Mouse (Mus musculus) limb, embryonic 11.5 days (tissue): ENCODE data around the gene Hsd17b3. TPM values are rescaled to one million over a fixed set of nuclear protein-coding genes. Genes with fewer than 3 reads are reported as not detected.

Source experiments
- ATAC-seq: fragments of 200-750 bp; cut with Nextera tagmentation; 2 replicates; pipeline ENCODE4 v1.8.0; 2017; ENCODE audit warnings: low read depth; ENCODE audit not compliant: insufficient number of reproducible peaks, low FRiP score, low TSS enrichment
- DNase-seq: peaks from one replicate; pipeline ENCODE4 v3.0.0-alpha.2; 2015; ENCODE audit warnings: low spot score
- H3K27ac ChIP-seq: fragments of 300-500 bp; sonication (generic); replicated peaks from 2 replicates; pipeline ENCODE4 v1.5.1; 2014; ENCODE audit warnings: low read depth, mild to moderate bottlenecking, low read length
- H3K27me3 ChIP-seq: fragments of 300-500 bp; sonication (generic); 2 replicates; pipeline ENCODE4 v1.6.1; 2014; ENCODE audit warnings: mild to moderate bottlenecking, low read length, mixed read lengths; ENCODE audit not compliant: control insufficient read depth, insufficient read depth
- H3K36me3 ChIP-seq: fragments of 300-500 bp; sonication (generic); 2 replicates; pipeline ENCODE4 v1.6.1; 2014; ENCODE audit warnings: mild to moderate bottlenecking, low read length, moderate library complexity, mixed read lengths; ENCODE audit not compliant: control insufficient read depth, insufficient read depth
- H3K4me1 ChIP-seq: fragments of 300-500 bp; sonication (generic); 2 replicates; pipeline ENCODE4 v1.6.1; 2014; ENCODE audit warnings: low read length, mixed read lengths; ENCODE audit not compliant: control insufficient read depth, insufficient read depth
- H3K4me2 ChIP-seq: fragments of 300-500 bp; sonication (generic); 2 replicates; pipeline ENCODE4 v1.6.1; 2014; ENCODE audit warnings: low read depth, mild to moderate bottlenecking, moderate library complexity; ENCODE audit not compliant: severe bottlenecking
- H3K4me3 ChIP-seq: fragments of 300-500 bp; sonication (generic); 2 replicates; pipeline ENCODE4 v1.5.1; 2014; ENCODE audit warnings: low read depth, low read length
- H3K9ac ChIP-seq: fragments of 300-500 bp; sonication (generic); 2 replicates; pipeline ENCODE4 v1.6.1; 2014; ENCODE audit warnings: mild to moderate bottlenecking, low read length
- H3K9me3 ChIP-seq: fragments of 300-500 bp; sonication (generic); 2 replicates; pipeline ENCODE4 v1.6.1; 2016; ENCODE audit warnings: low read length; ENCODE audit not compliant: control insufficient read depth
- WGBS: fragments of 180-500 bp; shearing (Covaris S2); extraction: QIAGEN DNeasy Blood & Tissue Kit; methylation state at CpG from one replicate; pipeline ENCODE4 v1.1.7; 2014; 5-methylcytosine and 5-hydroxymethylcytosine counted together
- polyA plus RNA-seq: library from polyadenylated mRNA; unstranded; fragments of >200 nt; fragmentation: Nextera tagmentation; extraction: Ambion mirVana; gene quantifications from 2 replicates; pipeline ENCODE4 v1.2.1, GENCODE M21; 2014

Gene Hsd17b3
- polyA plus RNA-seq, 1 experiment from 2014 or later, result not detected

DNA sequence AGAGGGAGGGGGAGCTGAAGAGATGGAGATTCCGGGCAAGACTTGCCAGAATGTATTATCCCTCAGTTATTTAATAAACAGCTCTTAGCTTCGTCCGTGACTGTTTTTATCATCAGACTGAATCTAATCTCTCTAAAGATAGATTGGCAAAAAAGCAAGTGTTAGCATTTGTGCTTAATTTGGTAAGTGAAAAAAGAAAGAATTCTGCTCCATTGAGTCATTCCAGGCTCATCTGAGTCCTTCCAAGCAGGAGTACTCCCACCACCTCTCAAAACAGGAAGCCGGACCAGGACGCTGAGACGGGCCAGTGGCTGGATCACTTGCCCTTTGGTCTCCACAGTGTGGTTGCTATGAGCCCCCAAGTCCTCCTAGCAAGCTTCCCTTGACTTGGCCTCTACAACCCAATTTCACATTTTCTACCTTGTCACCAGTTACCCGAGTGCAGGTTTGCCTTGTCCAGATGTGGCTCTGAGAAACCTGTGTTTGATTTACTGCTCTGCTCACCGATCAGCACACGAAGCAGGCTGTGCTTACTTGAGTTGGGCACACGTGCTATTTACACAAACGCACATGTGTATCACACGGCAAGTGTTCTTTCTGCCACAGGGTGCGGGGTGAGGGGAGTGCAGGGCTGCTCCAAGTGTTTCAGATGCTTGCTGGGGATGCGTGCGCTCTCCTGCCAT is 66.1 kb downstream of the Hsd17b3 start:
- DNase-seq, result peak; percentile 52
- H3K4me2 ChIP-seq, result no peak overlapping the region
- no peak overlapping the region for H3K4me3 ChIP-seq
- H3K36me3 ChIP-seq, result no peaks in the 10 kb centered on the region
- H3K27ac ChIP-seq, result no peak overlapping the region
- 54% methylated on average over 15 of the region's 15 CpGs for WGBS
- no peaks in the 10 kb centered on the region for H3K27me3 ChIP-seq
- no peak overlapping the region for H3K9ac ChIP-seq
- H3K4me1 ChIP-seq, result peaks cover 15% of the 10 kb centered on the region
- no peaks in the 10 kb centered on the region for H3K9me3 ChIP-seq
- peak; percentile 34; the same call in 1 of the 2 replicates for ATAC-seq

DNA sequence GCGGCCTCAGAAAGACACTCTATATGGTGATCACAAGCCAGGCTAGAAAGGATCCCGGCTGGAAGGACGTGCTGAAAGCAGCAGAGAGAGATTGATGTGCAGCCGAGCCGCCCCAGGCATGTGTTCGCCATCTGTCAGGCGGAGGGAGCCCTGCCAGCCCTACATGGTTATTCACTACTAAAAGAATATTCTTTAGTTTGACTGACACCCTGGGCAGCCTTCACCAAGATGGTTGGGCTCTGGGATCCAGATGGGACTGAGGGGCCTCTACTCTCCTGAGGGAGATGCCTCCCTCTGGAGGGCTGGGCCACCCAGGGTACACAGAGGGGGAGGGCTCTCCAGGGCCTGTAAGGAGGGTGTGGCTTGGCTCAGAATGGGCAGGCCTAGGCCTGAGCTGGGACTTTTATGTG is 68.1 kb downstream of the Hsd17b3 start:
- peak; percentile 84 for DNase-seq
- no peak overlapping the region for H3K4me3 ChIP-seq
- no peaks in the 10 kb centered on the region for H3K9me3 ChIP-seq
- peak; percentile 87 for ATAC-seq
- no peak overlapping the region for H3K27ac ChIP-seq
- peaks cover 15% of the 10 kb centered on the region for H3K4me1 ChIP-seq
- no peaks in the 10 kb centered on the region for H3K27me3 ChIP-seq
- H3K36me3 ChIP-seq, result no peaks in the 10 kb centered on the region
- no peak overlapping the region for H3K4me2 ChIP-seq
- H3K9ac ChIP-seq, result no peak overlapping the region
- 5% methylated on average over 7 of the region's 7 CpGs for WGBS

DNA sequence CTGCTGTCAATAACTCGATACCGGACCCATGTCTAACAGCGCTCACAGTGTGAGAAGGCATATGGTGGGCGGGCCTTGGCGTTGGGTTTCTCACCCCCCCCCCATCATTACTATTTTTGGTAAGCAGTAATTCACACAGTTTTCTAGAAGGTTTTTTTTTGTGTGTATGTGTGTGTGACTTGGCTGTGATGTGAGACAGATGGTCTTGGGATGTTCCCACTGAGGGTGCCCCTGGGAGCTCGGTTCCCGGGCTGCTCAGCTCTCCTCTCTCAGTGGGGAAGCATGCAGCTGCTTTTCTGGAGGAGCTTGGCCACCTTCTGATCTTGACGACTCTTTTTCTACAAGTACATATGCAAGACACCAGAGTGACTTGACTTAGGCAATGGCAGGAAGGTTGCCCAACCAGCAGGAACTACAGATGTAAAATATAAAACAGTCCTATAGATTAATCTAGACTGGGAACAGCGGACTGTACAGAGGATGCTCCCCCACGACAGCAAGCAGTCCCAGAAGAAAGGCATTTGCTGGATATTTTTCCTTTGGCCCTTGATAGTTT is 70.4 kb downstream of the Hsd17b3 start:
- Histone ChIP-seq H3K27me3 (no peaks in the 10 kb centered on the region), H3K9ac (no peak overlapping the region), H3K4me1 (peaks cover 15% of the 10 kb centered on the region), H3K9me3 (no peaks in the 10 kb centered on the region), H3K27ac (no peak overlapping the region), H3K4me3 (no peak overlapping the region), H3K36me3 (no peaks in the 10 kb centered on the region), H3K4me2 (no peak overlapping the region)
- ATAC-seq (no peak), DNase-seq (no peak)
- 73% methylated on average over 10 of the region's 10 CpGs for WGBS

DNA sequence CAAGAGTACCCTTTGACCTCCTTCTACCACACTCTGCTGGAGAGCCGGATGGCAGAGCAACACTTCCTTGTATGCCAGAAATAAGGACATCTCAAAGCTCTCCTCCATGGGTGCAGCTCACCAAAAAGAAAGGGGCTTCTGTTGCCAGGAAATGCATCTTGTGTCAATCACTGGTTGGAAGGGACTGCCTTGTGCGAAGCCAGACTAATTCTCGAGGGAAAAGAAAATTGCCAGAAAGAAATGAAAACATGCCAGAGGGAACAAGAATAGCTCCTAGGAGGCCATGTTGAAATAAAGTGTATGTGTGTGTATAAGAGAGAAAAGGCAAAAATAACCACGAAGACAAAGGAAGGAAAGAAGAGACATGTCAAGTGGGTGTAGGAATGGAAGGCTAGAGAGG is 73.0 kb downstream of the Hsd17b3 start:
- Histone ChIP-seq H3K4me2 (no peak overlapping the region), H3K36me3 (no peaks in the 10 kb centered on the region), H3K9me3 (no peaks in the 10 kb centered on the region), H3K9ac (no peak overlapping the region), H3K27me3 (no peaks in the 10 kb centered on the region), H3K4me1 (peaks cover 5% of the 10 kb centered on the region; the same call in 1 of the 2 replicates), H3K4me3 (no peak overlapping the region), H3K27ac (no peak overlapping the region)
- ATAC-seq (no peak), DNase-seq (no peak)
- WGBS, result 84% methylated on average over 4 of the region's 4 CpGs

DNA sequence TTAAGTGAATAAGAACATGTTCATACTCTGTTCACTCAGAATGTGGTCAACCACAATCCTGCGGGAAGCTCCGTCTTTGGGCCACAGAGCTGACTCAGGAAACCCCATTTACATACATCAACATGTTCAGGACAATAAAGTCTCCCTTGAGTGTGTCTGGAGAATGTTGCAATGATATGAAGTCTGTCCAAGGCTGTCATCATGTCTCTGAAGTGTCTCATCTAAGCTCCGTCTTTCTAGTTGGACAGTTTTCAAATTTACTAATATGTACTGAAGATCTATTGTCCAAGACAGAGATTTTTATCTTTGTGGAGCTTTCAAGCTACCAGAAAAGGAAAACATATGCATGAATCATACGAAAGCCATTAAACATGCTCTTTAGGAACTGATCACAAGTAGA is 77.9 kb downstream of the Hsd17b3 start:
- ATAC-seq, result no peak
- Histone ChIP-seq H3K27ac (no peak overlapping the region), H3K4me3 (no peak overlapping the region), H3K36me3 (no peaks in the 10 kb centered on the region), H3K9ac (no peak overlapping the region), H3K27me3 (no peaks in the 10 kb centered on the region), H3K4me2 (no peak overlapping the region), H3K4me1 (no peaks in the 10 kb centered on the region), H3K9me3 (no peaks in the 10 kb centered on the region)
- DNase-seq, result no peak
- 90% methylated on average over 4 of the region's 4 CpGs for WGBS

Other genes with a start within 250 kb of the Hsd17b3 start
- gene Slc35d2, start 40.1 kb upstream of the Hsd17b3 start, polyA plus RNA-seq, result 3.3 and 4.5 TPM in 2 replicates
- 15.1 and 15.3 TPM in 2 replicates for gene Zfp367, start 64.0 kb upstream of the Hsd17b3 start, polyA plus RNA-seq
- 24.2 and 24.4 TPM in 2 replicates for gene Habp4, start 72.6 kb upstream of the Hsd17b3 start, polyA plus RNA-seq
- 39.9 and 41.0 TPM in 2 replicates for gene Cdc14b, start 186.1 kb upstream of the Hsd17b3 start, polyA plus RNA-seq
- gene Aaed1, start 223.5 kb upstream of the Hsd17b3 start, polyA plus RNA-seq, result 33.1 and 34.0 TPM in 2 replicates